In the genomic region with DNA sequence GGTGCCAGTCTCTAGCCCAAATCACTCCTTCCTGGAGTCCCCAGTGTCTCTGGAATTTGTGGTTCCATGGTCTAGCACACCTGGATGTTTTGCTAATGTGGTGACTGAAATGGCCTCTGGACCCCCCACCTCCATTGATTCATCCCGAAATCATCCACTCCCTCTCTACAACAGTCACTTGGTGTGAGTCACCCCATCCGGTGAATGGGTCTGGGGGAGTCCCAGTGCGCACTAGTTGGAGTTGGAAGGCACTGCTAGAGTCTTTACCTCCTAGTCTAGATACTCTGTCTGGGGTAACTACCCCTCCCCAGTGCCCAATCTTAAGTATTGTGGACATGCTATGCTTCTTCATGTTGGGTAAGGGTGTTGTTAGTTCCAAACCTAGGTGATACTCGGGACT, we compare ENCODE assay signal across 8 mouse cellular contexts. TPM values are rescaled to one million over a fixed set of nuclear protein-coding genes. Genes with fewer than 3 reads are reported as not detected.
DNase-seq lines count a peak whose midpoint lies in the region; ATAC-seq and TF ChIP-seq lines count a peak whose summit lies in the region.

No protein-coding gene starts in this region.

- intact Hi-C loops in gastrocnemius, adult 2 months (cut with DNase I), result loop anchor here (5.0 kb wide), 2 partner anchors 34 to 109 kb away; partner anchors contain the start of gene Morc2a

- H3K4me2 ChIP-seq in CH12.LX (ENCODE audit: insufficient read depth, low read depth, poor library complexity, severe bottlenecking), result peak overlapping the region; percentile 98
- peak overlapping the region; percentile 67 for H3K4me2 ChIP-seq in forebrain, embryonic 15.5 days (replicated peaks)
- H3K4me2 ChIP-seq in liver, embryonic 15.5 days, result peak overlapping the region; percentile 77

- TF ChIP-seq POLR2A in CH12.LX (IDR thresholded peaks at IDR 0.05; ENCODE audit: low read depth, low read length), result no peak

- no peak for TF ChIP-seq CTCF in gastrocnemius, adult 2 months (IDR thresholded peaks at IDR 0.05)
- TF ChIP-seq CTCF in CH12.LX (conservative IDR thresholded peaks at IDR 0.05 in 1 of 2, IDR thresholded peaks at IDR 0.05 in 1 of 2; ENCODE audit: low read depth in 2 of 2, low read length in 2 of 2), result no peak

- in situ Hi-C loops in CH12.LX (cut with MboI; ENCODE audit: low pct_ligation_motif_present, low pct_unique_long_range_greater_than_20kb, low sequenced_read_pairs), result loop anchor here (25.0 kb wide), 1 partner anchor 374 kb away; the partner anchor contains the start of gene Slc35e4

- 73% methylated on average over 4 of the region's 4 CpGs for WGBS in forebrain, embryonic 15.5 days
- 43% methylated on average over 4 of the region's 4 CpGs for WGBS in liver, embryonic 15.5 days (ENCODE audit: insufficient replicate concordance)

- H3K79me2 ChIP-seq in CH12.LX (replicated peaks; ENCODE audit: control insufficient read depth, extremely low read depth, insufficient read depth, poor library complexity, severe bottlenecking), result no peaks in the 10 kb centered on the region

- peak overlapping the region; percentile 75 for H3K9ac ChIP-seq in CH12.LX (ENCODE audit: insufficient read depth, low read depth)
- H3K9ac ChIP-seq in forebrain, embryonic 15.5 days (replicated peaks), result peak overlapping the region; percentile 49; the same call in 1 of the 2 replicates
- H3K9ac ChIP-seq in liver, embryonic 15.5 days, result peak overlapping the region; percentile 54

- DNase-seq in gastrocnemius, adult 2 months, result no peak
- DNase-seq in gastrocnemius, adult 18-20 months (ENCODE audit: low spot score), result no peak
- DNase-seq in CH12.LX (ENCODE audit: extremely low read depth), result no peak
- DNase-seq in thymus, postnatal 14 days, result no peak
- DNase-seq in thymus, adult 18-20 months, result no peak
- no peak for DNase-seq in kidney, postnatal 36 days

- no peaks in the 10 kb centered on the region for H3K27me3 ChIP-seq in CH12.LX (replicated peaks)
- no peaks in the 10 kb centered on the region for H3K27me3 ChIP-seq in forebrain, embryonic 15.5 days
- H3K27me3 ChIP-seq in liver, embryonic 15.5 days, result no peaks in the 10 kb centered on the region

- H3K36me3 ChIP-seq in CH12.LX (replicated peaks in 1 of 2; ENCODE audit: control insufficient read depth in 1 of 2, insufficient read depth in 1 of 2, low read length in 1 of 2), result peaks cover 0 to under 1% of the 10 kb centered on the region in 2 experiments
- no peaks in the 10 kb centered on the region for H3K36me3 ChIP-seq in forebrain, embryonic 15.5 days
- H3K36me3 ChIP-seq in liver, embryonic 15.5 days (replicated peaks), result peaks cover 9% of the 10 kb centered on the region; the same call in 1 of the 2 replicates

- peak overlapping the region; percentile 93 for H3K27ac ChIP-seq in gastrocnemius, adult 2 months
- H3K27ac ChIP-seq in CH12.LX (ENCODE audit: insufficient read depth, low read depth), result no peak overlapping the region
- H3K27ac ChIP-seq in forebrain, embryonic 15.5 days (replicated peaks), result no peak overlapping the region
- no peak overlapping the region for H3K27ac ChIP-seq in liver, embryonic 15.5 days (replicated peaks)

- H3K4me1 ChIP-seq in CH12.LX (ENCODE audit: control insufficient read depth in 1 of 2, insufficient read depth in 2 of 2), result peaks cover 6 to 52% of the 10 kb centered on the region in 2 experiments
- H3K4me1 ChIP-seq in forebrain, embryonic 15.5 days, result peaks cover 16% of the 10 kb centered on the region
- peaks cover 42% of the 10 kb centered on the region for H3K4me1 ChIP-seq in liver, embryonic 15.5 days (replicated peaks)

- H3K9me3 ChIP-seq in CH12.LX (replicated peaks; ENCODE audit: low read length), result no peaks in the 10 kb centered on the region
- H3K9me3 ChIP-seq in forebrain, embryonic 15.5 days, result no peaks in the 10 kb centered on the region
- no peaks in the 10 kb centered on the region for H3K9me3 ChIP-seq in liver, embryonic 15.5 days (replicated peaks)

- ATAC-seq in forebrain, embryonic 15.5 days (replicated peaks), result no peak
- ATAC-seq in liver, embryonic 15.5 days (ENCODE audit: insufficient read depth), result no peak

- peak overlapping the region; percentile 71 for H3K4me3 ChIP-seq in gastrocnemius, adult 2 months
- peak overlapping the region; percentile 53 to 68 (median 56) for H3K4me3 ChIP-seq in CH12.LX (replicated peaks in 1 of 3; ENCODE audit: low read depth in 2 of 3, low read length in 2 of 3, poor library complexity in 1 of 3)
- H3K4me3 ChIP-seq in forebrain, embryonic 15.5 days, result peak overlapping the region; percentile 54
- peak overlapping the region; percentile 63 for H3K4me3 ChIP-seq in liver, embryonic 15.5 days (replicated peaks)

- dilution Hi-C loops in CH12.LX (cut with MboI; ENCODE audit: extremely low pct_ligation_motif_present, extremely low pct_unique_long_range_greater_than_20kb, low sequenced_read_pairs), result no loop called here

- no peak for TF ChIP-seq RAD21 in CH12.LX (IDR thresholded peaks at IDR 0.05; ENCODE audit: low read depth, low read length)

- no peak for TF ChIP-seq EP300 in CH12.LX (IDR thresholded peaks at IDR 0.05; ENCODE audit: low read length)

TF ChIP-seq in CH12.LX, 34 proteins besides CTCF, POLR2A, EP300 and RAD21:
- no peak for TF ChIP-seq RCOR1 (conservative IDR thresholded peaks at IDR 0.05; ENCODE audit: low read depth, low read length)
- TF ChIP-seq UBTF (IDR thresholded peaks at IDR 0.05; ENCODE audit: low read depth, low read length), result no peak
- TF ChIP-seq CHD1 (IDR thresholded peaks at IDR 0.05; ENCODE audit: low read depth, low read length), result no peak
- no peak for TF ChIP-seq ZKSCAN1 (IDR thresholded peaks at IDR 0.05; ENCODE audit: borderline replicate concordance, low read depth, low read length)
- TF ChIP-seq MAZ (IDR thresholded peaks at IDR 0.05; ENCODE audit: low read depth, low read length), result no peak
- TF ChIP-seq JUN (IDR thresholded peaks at IDR 0.05; ENCODE audit: insufficient read depth, low read depth, low read length), result no peak
- no peak for TF ChIP-seq E2F4 (IDR thresholded peaks at IDR 0.05; ENCODE audit: insufficient replicate concordance, low read depth, low read length)
- TF ChIP-seq ETS1 (conservative IDR thresholded peaks at IDR 0.05; ENCODE audit: low read depth, low read length), result no peak
- no peak for TF ChIP-seq JUND (conservative IDR thresholded peaks at IDR 0.05; ENCODE audit: low read depth, low read length)
- TF ChIP-seq ZC3H11A (IDR thresholded peaks at IDR 0.05; ENCODE audit: low read depth, low read length), result no peak
- TF ChIP-seq ELF1 (IDR thresholded peaks at IDR 0.05; ENCODE audit: low read depth, low read length), result no peak
- no peak for TF ChIP-seq USF2 (conservative IDR thresholded peaks at IDR 0.05; ENCODE audit: low read depth, low read length)
- TF ChIP-seq IRF4 (IDR thresholded peaks at IDR 0.05; ENCODE audit: low read depth, low read length), result no peak
- TF ChIP-seq SMC3 (IDR thresholded peaks at IDR 0.05; ENCODE audit: low read depth, low read length), result no peak
- no peak for TF ChIP-seq USF1 (IDR thresholded peaks at IDR 0.05; ENCODE audit: low read depth, low read length)
- no peak for TF ChIP-seq BHLHE40 (IDR thresholded peaks at IDR 0.05; ENCODE audit: low read depth, low read length)
- no peak for TF ChIP-seq MEF2A (IDR thresholded peaks at IDR 0.05; ENCODE audit: borderline replicate concordance, low read depth, low read length)
- no peak for TF ChIP-seq CHD2 (IDR thresholded peaks at IDR 0.05; ENCODE audit: low read length)
- TF ChIP-seq PAX5 (IDR thresholded peaks at IDR 0.05; ENCODE audit: low read length), result no peak
- TF ChIP-seq SIN3A (IDR thresholded peaks at IDR 0.05; ENCODE audit: low read length), result no peak

RNA-seq across cellular contexts. Expression of gene Smtn, which starts 2.1 kb away (rescaled TPM):
- 100 to 1,000 TPM in 1 of 2 experiments, 10 to 100 TPM in 1; 70.3 to 119 TPM for total RNA-seq in gastrocnemius, adult 2 months (2021)
- total RNA-seq in gastrocnemius, adult 18-20 months (2021), result 10 to 100 TPM; 79.9 to 89.7 TPM
- 2.9 and 3.1 TPM in 2 replicates for total RNA-seq in CH12.LX (2012; rRNA removed)
- total RNA-seq in CH12.LX (2014; rRNA removed), result 0.58 and 0.77 TPM in 2 replicates
- 5.0 and 5.3 TPM in 2 replicates for polyA plus RNA-seq in CH12.LX (2012; ENCODE audit: insufficient read length, low read depth)
- 17.7 and 18.5 TPM in 2 replicates for polyA plus RNA-seq in forebrain, embryonic 15.5 days (2015; fragmentation: Nextera tagmentation; extraction: Ambion mirVana)
- 12.7 and 12.9 TPM in 2 replicates for polyA plus RNA-seq in liver, embryonic 15.5 days (2015; fragmentation: Nextera tagmentation; extraction: Ambion mirVana)

RNA-seq across cellular contexts. Expression of gene Selenom, which starts 23.9 kb away (rescaled TPM):
- 10 to 100 TPM; 11.6 to 17.5 TPM for total RNA-seq in gastrocnemius, adult 2 months (2021)
- total RNA-seq in gastrocnemius, adult 18-20 months (2021), result 10 to 100 TPM in 1 of 2 experiments, 1 to 10 TPM in 1; 9.6 to 14.6 TPM
- total RNA-seq in CH12.LX (2012; rRNA removed) (29.6 and 33.0 TPM in 2 replicates), CH12.LX (2014; rRNA removed) (4.9 and 7.1 TPM in 2 replicates)
- 4.1 and 5.5 TPM in 2 replicates for polyA plus RNA-seq in CH12.LX (2012; ENCODE audit: insufficient read length, low read depth)
- polyA plus RNA-seq in forebrain, embryonic 15.5 days (2015; fragmentation: Nextera tagmentation; extraction: Ambion mirVana), result 41.6 and 44.2 TPM in 2 replicates
- 9.9 and 10.5 TPM in 2 replicates for polyA plus RNA-seq in liver, embryonic 15.5 days (2015; fragmentation: Nextera tagmentation; extraction: Ambion mirVana)

RNA-seq across cellular contexts. Expression of gene Inpp5j, which starts 33.7 kb away (rescaled TPM):
- 1 to 10 TPM; 2.3 to 5.7 TPM for total RNA-seq in gastrocnemius, adult 2 months (2021)
- total RNA-seq in gastrocnemius, adult 18-20 months (2021), result 1 to 10 TPM; 2.4 to 2.9 TPM
- total RNA-seq in CH12.LX (2012; rRNA removed) (not detected in 2 replicates), CH12.LX (2014; rRNA removed) (not detected in 2 replicates)
- not detected in 2 replicates for polyA plus RNA-seq in CH12.LX (2012; ENCODE audit: insufficient read length, low read depth)
- 1.8 and 2.7 TPM in 2 replicates for polyA plus RNA-seq in forebrain, embryonic 15.5 days (2015; fragmentation: Nextera tagmentation; extraction: Ambion mirVana)
- polyA plus RNA-seq in liver, embryonic 15.5 days (2015; fragmentation: Nextera tagmentation; extraction: Ambion mirVana), result 0.89 and 0.90 TPM in 2 replicates

RNA-seq across cellular contexts. Expression of gene Pla2g3, which starts 50.3 kb away (rescaled TPM):
- not detected for total RNA-seq in gastrocnemius, adult 2 months (2021)
- not detected for total RNA-seq in gastrocnemius, adult 18-20 months (2021)
- total RNA-seq in CH12.LX (2012; rRNA removed) (not detected in 2 replicates), CH12.LX (2014; rRNA removed) (not detected in 2 replicates)
- polyA plus RNA-seq in CH12.LX (2012; ENCODE audit: insufficient read length, low read depth), result not detected in 2 replicates
- polyA plus RNA-seq in forebrain, embryonic 15.5 days (2015; fragmentation: Nextera tagmentation; extraction: Ambion mirVana), result 0.39 and 0.72 TPM in 2 replicates
- 0.06 and 0.07 TPM in 2 replicates for polyA plus RNA-seq in liver, embryonic 15.5 days (2015; fragmentation: Nextera tagmentation; extraction: Ambion mirVana)

Comparison
In these comparisons a context has a peak if more than half of its experiments do, and no peak if none do; other contexts are left out.
1. RNA of gene Smtn, which starts 2.1 kb away (total RNA-seq): 70.3 to 119 TPM in gastrocnemius, adult 2 months and 79.9 to 89.7 TPM in gastrocnemius, adult 18-20 months; 0.58 to 3.1 TPM in CH12.LX; every median in the first group is over 10 times any median in the second.
2. Peak in every context shown above with its lines, with median percentiles within 50 percentile points of each other: H3K4me3 ChIP-seq, H3K4me2 ChIP-seq and H3K9ac ChIP-seq.